Mouse (Mus musculus) embryonic fibroblast, embryonic 13.5 days (primary cell): ENCODE data around the gene Sncb.

ENCODE experiments used
- CTCF ChIP-seq: IDR thresholded peaks from 2 replicates; pipeline ENCODE4 v1.5.1; 2011; ENCODE audit warnings: mild to moderate bottlenecking, control low read depth, low read length, moderate library complexity, borderline replicate concordance; ENCODE audit not compliant: insufficient read depth
- POLR2A ChIP-seq: IDR thresholded peaks from 2 replicates; pipeline ENCODE4 v1.6.1; 2011; ENCODE audit warnings: low read depth, mild to moderate bottlenecking, control low read depth, low read length, moderate library complexity

GRCm38 (mm10) chr13:54765281-54766191 lies 859 bp downstream of the Sncb start:
- TF ChIP-seq CTCF (no peak), POLR2A (no peak)
